Mouse (Mus musculus): ENCODE measurements around the gene B3galnt2. TPM values are rescaled to one million over a fixed set of nuclear protein-coding genes. Genes with fewer than 3 reads are reported as not detected.
"Not testable (repeated sequence)": the region's sequence is repeated elsewhere in the genome, so short reads cannot be mapped to it uniquely, and the experiment has no call there.

Gene B3galnt2
- total RNA-seq, 2 experiments from 2014 or later, result 72.0 to 76.6 TPM

- DNase-seq (ENCODE audit: low spot score), result no peak
Observed at GRCm38 (mm10) chr13:14004999-14005398, 50.7 kb downstream of the B3galnt2 start.

GRCm38 (mm10) chr13:14006056-14006455, 51.8 kb downstream of the B3galnt2 start:
- no peak for DNase-seq (ENCODE audit: low spot score)

GRCm38 (mm10) chr13:14011454-14011995, 57.3 kb downstream of the B3galnt2 start:
- DNase-seq (ENCODE audit: low spot score), result no peak

- DNase-seq (ENCODE audit: low spot score), result no peak
Observed at GRCm38 (mm10) chr13:14014001-14014400, 59.7 kb downstream of the B3galnt2 start.

- DNase-seq (ENCODE audit: low spot score), result no peak
Observed at GRCm38 (mm10) chr13:14014540-14014939, 60.3 kb downstream of the B3galnt2 start.

- DNase-seq (ENCODE audit: low spot score), result no peak
Observed at GRCm38 (mm10) chr13:14015609-14016008, 61.3 kb downstream of the B3galnt2 start.

- no peak for DNase-seq (ENCODE audit: low spot score)
Observed at GRCm38 (mm10) chr13:14018283-14018682, 64.0 kb downstream of the B3galnt2 start.

- no peak for DNase-seq (ENCODE audit: low spot score)
Observed at GRCm38 (mm10) chr13:14018852-14019251, 64.6 kb downstream of the B3galnt2 start.

- not testable (repeated sequence) for DNase-seq (ENCODE audit: low spot score)
Observed at GRCm38 (mm10) chr13:14021417-14021816, 67.1 kb downstream of the B3galnt2 start.

GRCm38 (mm10) chr13:14025554-14025953, 71.3 kb downstream of the B3galnt2 start:
- no peak for DNase-seq (ENCODE audit: low spot score)

GRCm38 (mm10) chr13:14026154-14026820, 72.0 kb downstream of the B3galnt2 start:
- no peak for DNase-seq (ENCODE audit: low spot score)

GRCm38 (mm10) chr13:14033309-14034072, 79.2 kb downstream of the B3galnt2 start:
- no peak for DNase-seq (ENCODE audit: low spot score)

- no peak for DNase-seq (ENCODE audit: low spot score)
Observed at GRCm38 (mm10) chr13:14034073-14034348, 79.7 kb downstream of the B3galnt2 start.

- DNase-seq (ENCODE audit: low spot score), result not testable (repeated sequence)
Observed at GRCm38 (mm10) chr13:14035352-14035751, 81.1 kb downstream of the B3galnt2 start.

- no peak for DNase-seq (ENCODE audit: low spot score)
Observed at GRCm38 (mm10) chr13:14035875-14036630, 81.8 kb downstream of the B3galnt2 start.

- DNase-seq (ENCODE audit: low spot score), result no peak
Observed at GRCm38 (mm10) chr13:14038911-14039291, 84.6 kb downstream of the B3galnt2 start.

- DNase-seq (ENCODE audit: low spot score), result peak; percentile 90
Observed at GRCm38 (mm10) chr13:14039292-14039965, 85.2 kb downstream of the B3galnt2 start, which contains the start of gene Tbce. Gene Tbce, minus strand, starts transcription at chr13:14039638.

GRCm38 (mm10) chr13:14040186-14040585, 85.9 kb downstream of the B3galnt2 start:
- peak; percentile 11 for DNase-seq (ENCODE audit: low spot score)

GRCm38 (mm10) chr13:14043851-14044250, 89.6 kb downstream of the B3galnt2 start:
- DNase-seq (ENCODE audit: low spot score), result no peak

GRCm38 (mm10) chr13:14044521-14044920, 90.3 kb downstream of the B3galnt2 start:
- DNase-seq (ENCODE audit: low spot score), result no peak
